Mouse (Mus musculus): ENCODE data around the gene Nln. TPM values are rescaled to one million over a fixed set of nuclear protein-coding genes. Genes with fewer than 3 reads are reported as not detected.

The Nln gene
- total and polyA plus RNA-seq, 3 experiments, result 38.5 to 76.5 (median 51.2) TPM

DNA sequence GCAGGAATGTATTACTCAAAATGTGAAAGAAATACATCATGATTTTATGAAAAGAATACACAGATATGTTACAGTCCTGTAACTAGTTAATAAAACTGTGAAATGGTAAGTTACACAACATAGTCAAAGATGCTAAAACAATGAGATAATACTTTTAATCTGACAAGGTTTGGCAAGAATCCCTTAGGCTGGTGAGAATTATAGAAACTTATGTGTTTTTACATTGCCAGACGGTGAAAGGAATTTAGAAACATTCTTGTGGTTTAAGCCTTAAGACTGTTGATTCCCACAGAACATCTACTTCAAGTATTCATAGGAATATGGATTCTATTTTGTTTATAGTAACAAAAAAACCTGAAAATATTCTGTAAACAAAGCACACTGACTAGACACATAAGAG, 46.3 kb upstream of the Nln start:
- Histone ChIP-seq H3K9me3 (replicated peaks; ENCODE audit: low read length) (no peaks in the 10 kb centered on the region), H3K4me1 (ENCODE audit: control insufficient read depth in 1 of 2, insufficient read depth in 2 of 2) (no peaks in the 10 kb centered on the region; a peak in 1 of 4 replicates), H3K4me2 (ENCODE audit: insufficient read depth, low read depth, poor library complexity, severe bottlenecking) (no peak overlapping the region), H3K27me3 (replicated peaks) (no peaks in the 10 kb centered on the region), H3K27ac (ENCODE audit: insufficient read depth, low read depth) (no peak overlapping the region), H3K4me3 (replicated peaks in 1 of 3; ENCODE audit: low read depth in 2 of 3, low read length in 2 of 3, poor library complexity in 1 of 3) (no peak overlapping the region), H3K79me2 (replicated peaks; ENCODE audit: control insufficient read depth, extremely low read depth, insufficient read depth, poor library complexity, severe bottlenecking) (no peaks in the 10 kb centered on the region; the same call in 1 of the 2 replicates), H3K9ac (ENCODE audit: insufficient read depth, low read depth) (no peak overlapping the region), H3K36me3 (replicated peaks in 1 of 2; ENCODE audit: control insufficient read depth in 1 of 2, insufficient read depth in 1 of 2, low read length in 1 of 2) (peaks cover 33 to 63% of the 10 kb centered on the region in 2 experiments)
- in situ Hi-C loops (cut with MboI; ENCODE audit: low pct_ligation_motif_present, low pct_unique_long_range_greater_than_20kb, low sequenced_read_pairs) (no loop called here), dilution Hi-C loops (cut with MboI; ENCODE audit: extremely low pct_ligation_motif_present, extremely low pct_unique_long_range_greater_than_20kb, low sequenced_read_pairs) (no loop called here)
- no peak for DNase-seq (ENCODE audit: extremely low read depth)
- no peak for TF ChIP-seq USF1 (IDR thresholded peaks at IDR 0.05; ENCODE audit: low read depth, low read length)
- no peak for TF ChIP-seq MEF2A (IDR thresholded peaks at IDR 0.05; ENCODE audit: borderline replicate concordance, low read depth, low read length)
- TF ChIP-seq CTCF (conservative IDR thresholded peaks at IDR 0.05 in 1 of 2, IDR thresholded peaks at IDR 0.05 in 1 of 2; ENCODE audit: low read depth in 2 of 2, low read length in 2 of 2), result no peak
- no peak for TF ChIP-seq RCOR1 (conservative IDR thresholded peaks at IDR 0.05; ENCODE audit: low read depth, low read length)
- TF ChIP-seq EP300 (IDR thresholded peaks at IDR 0.05; ENCODE audit: low read length), result no peak
- TF ChIP-seq USF2 (conservative IDR thresholded peaks at IDR 0.05; ENCODE audit: low read depth, low read length), result no peak
- TF ChIP-seq NELFE (IDR thresholded peaks at IDR 0.05; ENCODE audit: low read depth, low read length), result no peak
- TF ChIP-seq MAFK (IDR thresholded peaks at IDR 0.05; ENCODE audit: insufficient replicate concordance, low read length), result no peak
- no peak for TF ChIP-seq GABPA (IDR thresholded peaks at IDR 0.05; ENCODE audit: insufficient replicate concordance, low read depth, low read length)

- Histone ChIP-seq H3K9me3 (replicated peaks; ENCODE audit: low read length) (no peaks in the 10 kb centered on the region), H3K27me3 (replicated peaks) (no peaks in the 10 kb centered on the region), H3K9ac (ENCODE audit: insufficient read depth, low read depth) (no peak overlapping the region), H3K4me3 (replicated peaks in 1 of 3; ENCODE audit: low read depth in 2 of 3, low read length in 2 of 3, poor library complexity in 1 of 3) (no peak overlapping the region), H3K4me1 (ENCODE audit: control insufficient read depth in 1 of 2, insufficient read depth in 2 of 2) (no peaks in the 10 kb centered on the region; a peak in 1 of 4 replicates), H3K27ac (ENCODE audit: insufficient read depth, low read depth) (no peak overlapping the region), H3K36me3 (replicated peaks in 1 of 2; ENCODE audit: control insufficient read depth in 1 of 2, insufficient read depth in 1 of 2, low read length in 1 of 2) (peaks cover 29 to 62% of the 10 kb centered on the region in 2 experiments), H3K4me2 (ENCODE audit: insufficient read depth, low read depth, poor library complexity, severe bottlenecking) (no peak overlapping the region), H3K79me2 (replicated peaks; ENCODE audit: control insufficient read depth, extremely low read depth, insufficient read depth, poor library complexity, severe bottlenecking) (no peaks in the 10 kb centered on the region; the same call in 1 of the 2 replicates)
- TF ChIP-seq CHD1 (IDR thresholded peaks at IDR 0.05; ENCODE audit: low read depth, low read length) (no peak), CTCF (conservative IDR thresholded peaks at IDR 0.05 in 1 of 2, IDR thresholded peaks at IDR 0.05 in 1 of 2; ENCODE audit: low read depth in 2 of 2, low read length in 2 of 2) (no peak), KAT2A (IDR thresholded peaks at IDR 0.05; ENCODE audit: insufficient replicate concordance, low read length) (no peak), UBTF (IDR thresholded peaks at IDR 0.05; ENCODE audit: low read depth, low read length) (no peak), ZKSCAN1 (IDR thresholded peaks at IDR 0.05; ENCODE audit: borderline replicate concordance, low read depth, low read length) (no peak), JUND (conservative IDR thresholded peaks at IDR 0.05; ENCODE audit: low read depth, low read length) (no peak), ELF1 (IDR thresholded peaks at IDR 0.05; ENCODE audit: low read depth, low read length) (no peak), USF2 (conservative IDR thresholded peaks at IDR 0.05; ENCODE audit: low read depth, low read length) (no peak), TCF12 (IDR thresholded peaks at IDR 0.05; ENCODE audit: low read depth, low read length) (no peak)
- DNase-seq (ENCODE audit: extremely low read depth), result no peak
- dilution Hi-C loops (cut with MboI; ENCODE audit: extremely low pct_ligation_motif_present, extremely low pct_unique_long_range_greater_than_20kb, low sequenced_read_pairs) (no loop called here), in situ Hi-C loops (cut with MboI; ENCODE audit: low pct_ligation_motif_present, low pct_unique_long_range_greater_than_20kb, low sequenced_read_pairs) (no loop called here)
Observed at GRCm38 (mm10) chr13:104155106-104155505, 45.7 kb upstream of the Nln start.

All from CH12.LX (cell line).